Mouse (Mus musculus) small intestine, adult 2 months (tissue): ENCODE data around the gene Daam1.

Experiments used
- CTCF ChIP-seq: fragments of 200-500 bp; IDR thresholded peaks from 2 replicates; pipeline ENCODE4 v1.5.1; 2012; ENCODE audit warnings: low read depth, mild to moderate bottlenecking, control low read depth, inconsistent platforms, low read length, moderate library complexity, mixed read lengths; ENCODE audit not compliant: insufficient replicate concordance, insufficient read length; ENCODE audit errors: extremely low read depth
- POLR2A ChIP-seq: fragments of 200-500 bp; IDR thresholded peaks from 2 replicates; pipeline ENCODE4 v1.6.1; 2012; ENCODE audit warnings: low read depth, mild to moderate bottlenecking, control low read depth, inconsistent platforms, low read length, moderate library complexity

DNA sequence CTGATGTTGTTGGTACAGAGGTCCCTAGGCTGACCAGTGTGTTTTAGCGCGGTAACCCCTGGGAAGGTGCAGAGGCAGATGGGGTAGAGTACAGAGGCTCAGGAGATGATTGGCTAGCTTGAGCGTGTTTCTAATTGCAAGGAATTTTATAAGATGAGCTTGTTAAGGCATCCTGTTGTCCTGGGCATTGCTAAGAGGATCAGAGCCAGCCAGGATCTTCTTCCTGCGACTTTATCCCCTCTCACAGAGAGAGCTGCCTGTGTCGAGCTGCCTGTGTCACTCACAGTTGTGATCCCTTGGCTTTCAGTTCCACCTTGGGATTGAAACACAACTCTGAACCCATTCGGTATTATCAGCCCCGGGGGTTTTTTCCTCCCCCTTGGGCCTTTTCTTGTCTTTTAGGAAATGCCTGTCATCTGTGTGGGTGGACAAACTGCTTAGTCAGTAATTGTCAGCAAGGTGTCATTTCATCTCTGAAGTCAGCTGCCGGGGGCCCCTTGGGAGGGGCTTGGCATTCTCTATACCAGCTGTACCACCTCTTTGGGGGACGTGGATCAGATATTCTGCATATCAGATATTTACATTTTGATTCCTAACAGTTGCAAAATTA lies 62.2 kb downstream of the Daam1 start:
- TF ChIP-seq POLR2A (no peak), CTCF (no peak)
